8 mouse cellular contexts compared by ENCODE assay signal in genomic region chr11:78164924-78165760, GRCm38 (mm10). TPM values are rescaled to one million over a fixed set of nuclear protein-coding genes. Genes with fewer than 3 reads are reported as not detected.
DNase-seq lines count a peak whose midpoint lies in the region; ATAC-seq and TF ChIP-seq lines count a peak whose summit lies in the region.

Traf4 (minus strand) TSS chr11:78165589.

- H3K9ac ChIP-seq in intestine, embryonic 15.5 days = peak within 1 kb of the TSS; percentile 93
- peak within 1 kb of the TSS; percentile 98 for H3K9ac ChIP-seq in limb, embryonic 14.5 days (ENCODE audit: low read depth, low read length, severe bottlenecking)
- H3K9ac ChIP-seq in midbrain, embryonic 15.5 days = peak within 1 kb of the TSS; percentile 95

- H3K4me3 ChIP-seq in intestine, embryonic 15.5 days (replicated peaks) = peak within 1 kb of the TSS; percentile 83
- peak within 1 kb of the TSS; percentile 100 for H3K4me3 ChIP-seq in limb, embryonic 14.5 days (replicated peaks; ENCODE audit: low read length)
- peak within 1 kb of the TSS; percentile 69 for H3K4me3 ChIP-seq in midbrain, embryonic 15.5 days

- H3K4me1 ChIP-seq in intestine, embryonic 15.5 days (replicated peaks) = peaks cover 45% of the 10 kb centered on the region
- peaks cover 32% of the 10 kb centered on the region for H3K4me1 ChIP-seq in limb, embryonic 14.5 days (ENCODE audit: control insufficient read depth, insufficient read depth, low read length)
- H3K4me1 ChIP-seq in midbrain, embryonic 15.5 days = peaks cover 32% of the 10 kb centered on the region

- WGBS in intestine, embryonic 15.5 days = under 1% methylated on average over 78 of the region's 78 CpGs
- 0% methylated on average over 47 of the region's 78 CpGs for WGBS in limb, embryonic 14.5 days
- WGBS in midbrain, embryonic 15.5 days = 0% methylated on average over 78 of the region's 78 CpGs

- peaks cover 18% of the 10 kb centered on the region for H3K36me3 ChIP-seq in intestine, embryonic 15.5 days
- peaks cover 28% of the 10 kb centered on the region for H3K36me3 ChIP-seq in limb, embryonic 14.5 days (ENCODE audit: control insufficient read depth, insufficient read depth, low read length)
- peaks cover 15% of the 10 kb centered on the region for H3K36me3 ChIP-seq in midbrain, embryonic 15.5 days (replicated peaks)

- peak; percentile 85 for ATAC-seq in intestine, embryonic 15.5 days
- ATAC-seq in limb, embryonic 14.5 days (ENCODE audit: low FRiP score, low read depth) = peak; percentile 84
- peak; percentile 90 for ATAC-seq in midbrain, embryonic 15.5 days (replicated peaks)

- peak within 1 kb of the TSS; percentile 97 for H3K27ac ChIP-seq in intestine, embryonic 15.5 days
- H3K27ac ChIP-seq in limb, embryonic 14.5 days (replicated peaks; ENCODE audit: low read depth, low read length) = peak within 1 kb of the TSS; percentile 97
- peak within 1 kb of the TSS; percentile 92 for H3K27ac ChIP-seq in midbrain, embryonic 15.5 days

- peak; percentile 73 for DNase-seq in right cerebral cortex, adult 18-20 months
- DNase-seq in right cerebral cortex, postnatal 36 days (ENCODE audit: low spot score in 2 of 2) = no peak
- DNase-seq in embryo, embryonic 10 days (ENCODE audit: low spot score) = peak; percentile 90
- peak; percentile 76 to 87 for DNase-seq in gastrocnemius, postnatal 4 days (ENCODE audit: low spot score in 2 of 2)
- peak; percentile 91 for DNase-seq in limb, embryonic 14.5 days (ENCODE audit: low spot score)
- DNase-seq in spleen, postnatal 10 days (ENCODE audit: low spot score in 2 of 2) = peak; percentile 86 to 90

- peak within 1 kb of the TSS; percentile 95 for H3K4me2 ChIP-seq in intestine, embryonic 15.5 days (replicated peaks)
- H3K4me2 ChIP-seq in limb, embryonic 14.5 days (replicated peaks; ENCODE audit: low read depth, low read length, severe bottlenecking) = peak within 1 kb of the TSS; percentile 82
- H3K4me2 ChIP-seq in midbrain, embryonic 15.5 days = peak within 1 kb of the TSS; percentile 72

- no peaks in the 10 kb centered on the region for H3K27me3 ChIP-seq in intestine, embryonic 15.5 days (replicated peaks)
- no peaks in the 10 kb centered on the region for H3K27me3 ChIP-seq in limb, embryonic 14.5 days (ENCODE audit: control insufficient read depth, insufficient read depth, low read length)
- no peaks in the 10 kb centered on the region for H3K27me3 ChIP-seq in midbrain, embryonic 15.5 days (replicated peaks)

- peak; percentile 72; the same call in 1 of the 2 replicates for TF ChIP-seq POLR2A in limb, embryonic 14.5 days (IDR thresholded peaks at IDR 0.05; ENCODE audit: borderline replicate concordance, extremely low read depth, insufficient read depth, insufficient read length)

- no peaks in the 10 kb centered on the region for H3K9me3 ChIP-seq in intestine, embryonic 15.5 days
- no peaks in the 10 kb centered on the region for H3K9me3 ChIP-seq in limb, embryonic 14.5 days (ENCODE audit: control insufficient read depth, low read length)
- H3K9me3 ChIP-seq in midbrain, embryonic 15.5 days = no peaks in the 10 kb centered on the region

RNA-seq across cellular contexts. Expression of gene Traf4, which starts in this region (rescaled TPM):
- total RNA-seq in gastrocnemius, postnatal 4 days (2021) = 10 to 100 TPM; 36.5 to 41.4 TPM
- polyA plus RNA-seq in intestine, embryonic 15.5 days (2015; fragmentation: Nextera tagmentation; extraction: Ambion mirVana) = 74.7 and 77.2 TPM in 2 replicates
- polyA plus RNA-seq in limb, embryonic 14.5 days (2012; rRNA removed) = 159 and 212 TPM in 2 replicates
- 59.0 and 67.7 TPM in 2 replicates for polyA plus RNA-seq in limb, embryonic 14.5 days (2014; fragmentation: Nextera tagmentation; extraction: Ambion mirVana)
- polyA plus RNA-seq in midbrain, embryonic 15.5 days (2015; fragmentation: Nextera tagmentation; extraction: Ambion mirVana) = 101 and 107 TPM in 2 replicates

Comparison
In these comparisons a context has a peak if more than half of its experiments do, and no peak if none do; other contexts are left out.
1. DNase-seq: peak in right cerebral cortex, adult 18-20 months (single experiment), embryo, embryonic 10 days (single experiment), gastrocnemius, postnatal 4 days (2 of 2), limb, embryonic 14.5 days (single experiment) and spleen, postnatal 10 days (2 of 2); none in right cerebral cortex, postnatal 36 days (0 of 2).
2. Peak in every context shown above with its lines, with median percentiles within 50 percentile points of each other: ATAC-seq, H3K27ac ChIP-seq, H3K4me2 ChIP-seq, H3K4me3 ChIP-seq and H3K9ac ChIP-seq.